Mouse (Mus musculus) c-Kit-positive CD71-positive TER-119-negative erythroid progenitor cells, embryonic 14.5 days (primary cell): ENCODE data around the gene Gm44805.

Experiments used
- DNase-seq: peaks from one replicate; pipeline ENCODE4 v3.0.0-alpha.2; 2013; ENCODE audit warnings: low read depth

Gene Gm44805

DNA sequence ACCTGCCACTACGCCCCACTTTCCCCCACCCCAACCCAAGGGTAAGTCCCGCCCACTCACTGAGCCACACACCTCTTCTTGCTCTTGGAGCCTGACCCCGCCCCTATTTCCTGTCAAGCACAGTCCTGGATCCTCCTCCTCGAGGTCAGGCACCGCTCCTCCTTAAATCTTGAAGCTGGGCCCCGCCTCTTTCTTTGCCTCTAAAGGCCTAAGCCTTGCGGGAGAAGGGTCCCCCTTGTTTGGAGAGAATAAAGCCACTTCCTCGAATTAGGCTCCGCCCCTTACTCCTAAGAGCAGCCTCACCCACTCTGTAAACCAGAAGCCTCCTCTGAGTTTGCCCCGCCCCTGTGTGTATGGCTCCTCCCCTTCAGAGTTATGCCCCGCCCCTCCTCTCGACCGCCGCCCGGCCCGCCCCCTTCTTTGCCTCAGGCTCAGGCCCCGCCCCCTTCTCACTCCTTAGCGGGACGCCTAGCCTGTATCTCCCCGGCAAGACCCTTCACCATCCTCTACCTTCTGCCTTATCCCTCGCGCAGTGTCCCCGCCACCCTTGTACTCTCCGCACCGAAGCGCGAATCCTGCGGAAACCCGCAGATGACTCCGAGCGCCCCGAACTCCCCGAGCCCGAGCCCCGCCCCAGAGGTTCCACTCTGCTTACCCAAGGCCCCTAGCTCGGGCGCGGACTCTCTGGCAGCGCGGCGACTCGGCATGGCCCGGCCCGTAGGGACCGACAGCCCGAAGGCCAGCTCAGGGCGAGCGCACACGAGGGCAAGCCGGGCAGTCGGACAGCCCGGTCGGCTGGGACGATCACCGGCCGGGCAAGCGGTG is 52.5 kb downstream of the Gm44805 start:
- DNase-seq: peak; percentile 93

DNA sequence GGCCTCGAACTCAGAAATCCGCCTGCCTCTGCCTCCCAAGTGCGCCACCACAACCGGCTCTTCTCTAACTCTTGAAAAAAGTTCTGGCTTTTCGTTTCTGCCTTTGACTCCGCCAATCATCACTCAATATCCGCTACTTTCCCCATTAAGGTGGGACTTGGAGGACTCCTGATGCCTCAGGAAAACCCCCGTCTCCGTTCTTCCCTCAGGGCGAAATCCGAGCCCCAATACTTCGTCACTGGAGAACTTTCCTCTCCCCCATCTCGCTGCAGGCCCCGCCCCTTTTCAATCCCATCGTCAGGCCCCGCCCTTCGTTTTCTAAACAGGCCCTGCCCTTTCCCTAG is 53.1 kb downstream of the Gm44805 start:
- DNase-seq: no peak

- DNase-seq: no peak
These were observed 53.5 kb downstream of the Gm44805 start for GRCm38 (mm10) chr7:19627721-19628120.

- DNase-seq: no peak
These were observed 57.8 kb downstream of the Gm44805 start for GRCm38 (mm10) chr7:19623433-19623832.

- no peak for DNase-seq
These were observed 59.0 kb downstream of the Gm44805 start for GRCm38 (mm10) chr7:19622241-19622640.
